Mouse (Mus musculus) embryonic facial prominence, embryonic 11.5 days (tissue): ENCODE data around the gene Fut11. TPM values are rescaled to one million over a fixed set of nuclear protein-coding genes. Genes with fewer than 3 reads are reported as not detected.

Source experiments
- ATAC-seq: fragments of 200-750 bp; cut with Nextera tagmentation; replicated peaks from 2 replicates; pipeline ENCODE4 v1.8.0; 2017; ENCODE audit warnings: low read depth; ENCODE audit not compliant: insufficient number of reproducible peaks, low FRiP score, low TSS enrichment
- DNase-seq: peaks from one replicate; pipeline ENCODE4 v3.0.0-alpha.2; 2015; ENCODE audit warnings: low spot score
- H3K27ac ChIP-seq: fragments of 300-500 bp; sonication (generic); replicated peaks from 2 replicates; pipeline ENCODE4 v1.5.1; 2014; ENCODE audit warnings: mild to moderate bottlenecking, low read depth, low read length, control low read depth
- H3K27me3 ChIP-seq: fragments of 300-500 bp; sonication (generic); 2 replicates; pipeline ENCODE4 v1.6.1; 2014; ENCODE audit warnings: mild to moderate bottlenecking, low read length, moderate library complexity, mixed read lengths; ENCODE audit not compliant: control insufficient read depth, insufficient read depth
- H3K36me3 ChIP-seq: fragments of 300-500 bp; sonication (generic); replicated peaks from 2 replicates; pipeline ENCODE4 v1.6.1; 2014; ENCODE audit warnings: low read depth, mild to moderate bottlenecking, low read length, moderate library complexity, mixed read lengths; ENCODE audit not compliant: control insufficient read depth, insufficient read depth
- H3K4me1 ChIP-seq: fragments of 300-500 bp; sonication (generic); 2 replicates; pipeline ENCODE4 v1.6.1; 2014; ENCODE audit warnings: low read length, mixed read lengths; ENCODE audit not compliant: control insufficient read depth, insufficient read depth
- H3K4me2 ChIP-seq: fragments of 300-500 bp; sonication (generic); 2 replicates; pipeline ENCODE4 v1.6.1; 2014; ENCODE audit warnings: low read depth, mild to moderate bottlenecking, control low read depth, low read length, moderate library complexity
- H3K4me3 ChIP-seq: fragments of 300-500 bp; sonication (generic); 2 replicates; pipeline ENCODE4 v1.5.1; 2014; ENCODE audit warnings: low read depth, low read length, control low read depth
- H3K9ac ChIP-seq: fragments of 300-500 bp; sonication (generic); replicated peaks from 2 replicates; pipeline ENCODE4 v1.6.1; 2014; ENCODE audit warnings: mild to moderate bottlenecking, control low read depth, low read length
- H3K9me3 ChIP-seq: fragments of 300-500 bp; sonication (generic); replicated peaks from 2 replicates; pipeline ENCODE4 v1.6.1; 2016; ENCODE audit warnings: mild to moderate bottlenecking, low read length, inconsistent platforms, mixed read lengths; ENCODE audit not compliant: control insufficient read depth
- WGBS: fragments of 180-500 bp; shearing (Covaris S2); extraction: QIAGEN DNeasy Blood & Tissue Kit; methylation state at CpG from one replicate; pipeline ENCODE4 v1.1.7; 2014; 5-methylcytosine and 5-hydroxymethylcytosine counted together
- polyA plus RNA-seq: library from polyadenylated mRNA; unstranded; fragments of >200 nt; fragmentation: Nextera tagmentation; extraction: Ambion mirVana; gene quantifications from 2 replicates; pipeline ENCODE4 v1.2.1, GENCODE M21; 2014

Fut11 gene
- polyA plus RNA-seq, 1 experiment from 2014 or later, result 21.0 TPM

- ATAC-seq, result no peak
- 93% methylated on average over 9 of the region's 9 CpGs for whole genome bisulfite sequencing
- no peak overlapping the region for H3K4me2 ChIP-seq
- no peak overlapping the region for H3K9ac ChIP-seq
- H3K27me3 ChIP-seq, result no peaks in the 10 kb centered on the region
- no peak for DNase-seq
- H3K9me3 ChIP-seq, result no peaks in the 10 kb centered on the region
- H3K4me3 ChIP-seq, result no peak overlapping the region
- no peak overlapping the region for H3K27ac ChIP-seq
- H3K36me3 ChIP-seq, result peaks cover 11% of the 10 kb centered on the region
- no peaks in the 10 kb centered on the region for H3K4me1 ChIP-seq
These were observed 36.3 kb downstream of the Fut11 start for GRCm38 (mm10) chr14:20730853-20731602.

GRCm38 (mm10) chr14:20733041-20733951, 38.5 kb downstream of the Fut11 start:
- peak overlapping the region; percentile 92 for H3K9ac ChIP-seq
- peaks cover 11% of the 10 kb centered on the region for H3K36me3 ChIP-seq
- H3K27ac ChIP-seq, result peak overlapping the region; percentile 84
- H3K27me3 ChIP-seq, result no peaks in the 10 kb centered on the region
- DNase-seq, result peak; percentile 12
- peak overlapping the region; percentile 90 for H3K4me2 ChIP-seq
- H3K4me1 ChIP-seq, result no peaks in the 10 kb centered on the region
- WGBS, result 52% methylated on average over 12 of the region's 12 CpGs
- no peak for ATAC-seq
- peak overlapping the region; percentile 86 for H3K4me3 ChIP-seq
- no peaks in the 10 kb centered on the region for H3K9me3 ChIP-seq

DNA sequence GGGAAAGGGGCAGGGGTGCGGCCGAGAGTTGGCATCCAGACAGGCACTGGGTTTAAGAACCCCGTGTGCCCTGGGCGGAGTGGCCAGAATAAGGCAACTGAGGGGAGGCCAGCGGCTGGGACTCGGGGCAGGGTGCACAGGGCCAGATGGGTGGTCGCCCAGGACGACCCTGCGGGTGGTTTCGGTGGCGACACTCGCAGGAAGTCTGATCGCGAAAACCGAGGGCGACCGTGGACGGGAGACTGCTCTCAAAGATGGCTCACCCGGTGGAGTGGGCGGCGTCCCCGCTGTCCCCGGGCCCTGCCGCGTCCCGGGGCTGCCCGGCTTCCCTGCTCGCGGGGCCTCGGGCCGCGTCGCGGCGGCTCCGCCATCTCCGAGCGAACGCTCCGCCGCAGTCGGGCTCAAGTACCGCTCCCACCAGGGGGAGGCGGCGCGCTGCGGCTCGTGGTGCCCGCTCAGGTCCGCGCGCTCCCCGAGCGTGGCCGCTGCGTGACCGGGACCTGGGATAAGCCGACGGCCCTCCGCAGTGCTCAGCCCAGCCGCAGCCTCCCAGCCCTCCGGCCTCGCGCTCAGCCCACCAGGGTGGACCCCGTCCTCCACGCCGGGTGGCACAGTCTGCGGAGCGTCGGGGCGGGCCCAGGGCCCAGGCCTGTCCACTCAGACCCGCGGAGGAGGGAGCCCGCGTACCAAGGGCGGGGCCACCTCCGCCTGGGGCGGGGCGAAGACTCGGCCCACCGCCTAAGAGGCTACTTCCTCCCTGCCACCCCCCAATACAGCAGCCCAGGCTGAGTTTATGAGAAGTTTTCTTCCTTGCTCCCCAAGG, 39.4 kb downstream of the Fut11 start, which contains the start of gene Ndst2:
Gene Ndst2 (minus strand): TSS at position 611 of the 823 bp plus-strand sequence.
- DNase-seq, result peak; percentile 94
- Histone ChIP-seq H3K27ac (peak within 1 kb of the TSS; percentile 84), H3K9ac (peak within 1 kb of the TSS; percentile 92), H3K9me3 (no peaks in the 10 kb centered on the region), H3K4me2 (peak within 1 kb of the TSS; percentile 90), H3K27me3 (no peaks in the 10 kb centered on the region), H3K4me3 (peak within 1 kb of the TSS; percentile 86), H3K4me1 (no peaks in the 10 kb centered on the region), H3K36me3 (peaks cover 10% of the 10 kb centered on the region)
- peak; percentile 98 for ATAC-seq
- under 1% methylated on average over 72 of the region's 81 CpGs for WGBS

DNA sequence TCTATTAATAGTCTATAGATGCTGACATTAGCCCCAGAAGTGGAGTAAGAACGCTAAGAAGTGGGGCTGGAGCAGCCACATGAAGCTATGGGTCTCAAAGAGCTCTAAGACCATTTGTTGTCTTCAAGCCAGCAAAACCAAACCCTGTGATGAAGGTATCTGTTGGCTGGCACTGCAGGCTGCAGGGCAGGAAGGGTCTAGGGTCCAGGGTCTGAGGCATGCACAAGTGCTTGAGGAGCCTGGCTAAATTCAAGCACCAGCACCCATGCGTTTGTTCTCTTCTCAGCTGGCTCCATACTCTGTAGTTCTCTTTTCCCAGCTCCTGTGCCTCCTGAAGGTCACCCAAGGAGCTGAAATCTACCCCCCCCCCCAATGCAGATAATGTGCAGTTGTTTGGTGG, 40.3 kb downstream of the Fut11 start:
- ATAC-seq, result no peak
- 77% methylated on average over 2 of the region's 2 CpGs for WGBS
- Histone ChIP-seq H3K9ac (no peak overlapping the region), H3K9me3 (no peaks in the 10 kb centered on the region), H3K4me3 (no peak overlapping the region), H3K27ac (no peak overlapping the region), H3K4me2 (no peak overlapping the region), H3K4me1 (no peaks in the 10 kb centered on the region), H3K27me3 (no peaks in the 10 kb centered on the region), H3K36me3 (peaks cover 3% of the 10 kb centered on the region)
- no peak for DNase-seq

GRCm38 (mm10) chr14:20735892-20736390, 41.2 kb downstream of the Fut11 start:
- Histone ChIP-seq H3K4me3 (no peak overlapping the region), H3K9me3 (no peaks in the 10 kb centered on the region), H3K4me1 (no peaks in the 10 kb centered on the region), H3K36me3 (peaks cover 2% of the 10 kb centered on the region), H3K9ac (no peak overlapping the region), H3K27ac (no peak overlapping the region), H3K4me2 (no peak overlapping the region), H3K27me3 (no peaks in the 10 kb centered on the region)
- no peak for DNase-seq
- 90% methylated on average over 13 of the region's 13 CpGs for WGBS
- no peak for ATAC-seq

DNA sequence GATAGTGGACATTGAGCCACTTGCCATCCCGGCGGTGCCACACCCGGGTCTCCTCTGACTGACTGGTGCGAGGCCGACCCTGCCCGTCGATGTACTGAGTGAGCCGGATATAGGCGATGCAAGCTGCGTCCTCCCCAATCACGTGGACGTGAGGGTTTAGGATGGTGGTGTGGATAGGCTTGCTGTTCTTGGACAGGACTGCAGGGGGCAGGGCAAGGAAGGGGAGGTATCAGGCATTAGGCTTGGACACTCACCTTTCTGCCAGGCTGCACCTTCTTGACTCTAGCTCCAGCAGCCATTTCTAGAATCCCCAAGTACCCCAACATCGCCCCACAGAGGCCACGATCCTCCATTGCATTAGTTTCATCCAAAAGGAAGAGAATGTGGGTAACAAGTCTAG, 42.5 kb downstream of the Fut11 start:
- Histone ChIP-seq H3K4me2 (no peak overlapping the region), H3K4me1 (no peaks in the 10 kb centered on the region), H3K4me3 (no peak overlapping the region), H3K36me3 (peaks cover 2% of the 10 kb centered on the region), H3K9ac (no peak overlapping the region), H3K27me3 (no peaks in the 10 kb centered on the region), H3K9me3 (no peaks in the 10 kb centered on the region), H3K27ac (no peak overlapping the region)
- no peak for ATAC-seq
- WGBS, result 49% methylated on average over 14 of the region's 14 CpGs
- peak; percentile 50 for DNase-seq

GRCm38 (mm10) chr14:20738511-20738910, 43.7 kb downstream of the Fut11 start:
- no peak overlapping the region for H3K4me3 ChIP-seq
- H3K27ac ChIP-seq, result no peak overlapping the region
- WGBS, result 85% methylated on average over 8 of the region's 8 CpGs

More at GRCm38 (mm10) chr14:20738511-20738910, 43.7 kb downstream of the Fut11 start:
- H3K9me3 ChIP-seq, result no peaks in the 10 kb centered on the region
- H3K27me3 ChIP-seq, result no peaks in the 10 kb centered on the region
- no peak for ATAC-seq
- H3K9ac ChIP-seq, result no peak overlapping the region
- no peaks in the 10 kb centered on the region for H3K4me1 ChIP-seq
- DNase-seq, result no peak
- no peak overlapping the region for H3K4me2 ChIP-seq
- peaks cover 2% of the 10 kb centered on the region for H3K36me3 ChIP-seq
